Mouse (Mus musculus): ENCODE results near the gene Calcrl. TPM values are rescaled to one million over a fixed set of nuclear protein-coding genes. Genes with fewer than 3 reads are reported as not detected.

Gene Calcrl
- polyA plus RNA-seq, 1 experiment from 2014 or later, result 34.3 TPM

Other genes starting within 250 kb of the Calcrl start
- gene Tfpi, start 51.4 kb upstream of the Calcrl start, polyA plus RNA-seq (2014; fragmentation: Nextera tagmentation; extraction: Ambion mirVana), result 53.9 and 60.1 TPM in 2 replicates
- 59.5 and 64.6 TPM in 2 replicates for gene Ctnnd1, start 225.4 kb upstream of the Calcrl start, polyA plus RNA-seq (2014; fragmentation: Nextera tagmentation; extraction: Ambion mirVana)
- gene Btbd18, start 233.7 kb upstream of the Calcrl start, polyA plus RNA-seq (2014; fragmentation: Nextera tagmentation; extraction: Ambion mirVana), result 0.34 and 0.60 TPM in 2 replicates
- gene Selenoh, start 245.4 kb upstream of the Calcrl start, polyA plus RNA-seq (2014; fragmentation: Nextera tagmentation; extraction: Ambion mirVana), result 309 and 329 TPM in 2 replicates